Mouse (Mus musculus): ENCODE measurements at regions not wholly inside any gene's neighbourhood (a gene's known extent, or its start where the extent isn't known, plus 50 kb on each side); places are given as distances from the start of the nearest gene placed in this dataset.
A peak's percentile ranks its signal among the peaks of the same experiment; 100 is the strongest.
"Not testable (repeated sequence)": the region's sequence is repeated elsewhere in the genome, so short reads cannot be mapped to it uniquely, and the experiment has no call there.

DNA sequence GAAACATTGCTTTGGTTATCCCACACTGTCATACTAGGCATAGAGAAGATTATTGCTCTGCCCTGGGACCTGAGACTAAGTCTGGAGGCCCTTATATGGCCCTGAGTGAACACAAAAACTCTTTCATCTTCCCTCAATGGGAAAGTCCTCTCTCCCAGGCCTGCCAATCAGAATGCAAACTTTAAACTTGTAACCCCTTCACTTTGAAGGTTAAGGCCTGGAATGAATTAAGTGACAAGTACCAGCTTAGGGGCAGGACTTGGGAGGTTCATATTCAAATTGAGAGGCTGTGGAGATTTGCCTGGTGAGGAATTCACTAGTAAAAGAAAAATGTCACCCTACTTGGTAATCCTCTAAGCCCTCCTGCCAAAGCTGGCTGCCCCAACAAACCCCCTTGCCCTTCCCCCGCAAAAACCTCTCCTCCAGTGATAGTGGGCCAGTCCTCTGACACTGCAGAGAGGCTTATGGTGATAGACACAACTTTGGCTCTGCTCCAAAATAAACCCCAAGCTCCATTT lies 120.4 kb upstream of the Thpo start:
- no peak for ATAC-seq

GRCm38 (mm10) chr16:20838151-20838550 lies 103.8 kb upstream of the Thpo start:
- no peak for ATAC-seq

DNA sequence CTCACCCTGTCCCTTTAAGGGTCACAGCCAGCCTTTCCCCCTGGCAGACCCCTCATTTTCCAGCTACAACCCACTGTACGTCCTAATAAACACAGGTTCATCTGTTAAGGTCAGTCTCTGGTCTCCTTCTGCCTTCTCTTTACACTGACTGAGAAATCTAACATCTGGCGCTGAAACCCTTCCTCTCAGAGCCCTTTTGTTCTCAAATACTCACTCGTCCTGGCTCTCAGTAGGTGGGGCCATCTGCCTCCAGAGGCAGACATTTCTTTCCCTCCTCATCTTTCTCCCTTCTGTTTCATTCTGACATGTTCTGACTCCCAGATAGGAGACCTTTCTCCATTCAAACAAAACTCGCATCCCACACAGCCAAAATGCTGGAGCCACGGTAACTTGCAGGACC lies 102.6 kb upstream of the Thpo start:
- ATAC-seq = no peak

DNA sequence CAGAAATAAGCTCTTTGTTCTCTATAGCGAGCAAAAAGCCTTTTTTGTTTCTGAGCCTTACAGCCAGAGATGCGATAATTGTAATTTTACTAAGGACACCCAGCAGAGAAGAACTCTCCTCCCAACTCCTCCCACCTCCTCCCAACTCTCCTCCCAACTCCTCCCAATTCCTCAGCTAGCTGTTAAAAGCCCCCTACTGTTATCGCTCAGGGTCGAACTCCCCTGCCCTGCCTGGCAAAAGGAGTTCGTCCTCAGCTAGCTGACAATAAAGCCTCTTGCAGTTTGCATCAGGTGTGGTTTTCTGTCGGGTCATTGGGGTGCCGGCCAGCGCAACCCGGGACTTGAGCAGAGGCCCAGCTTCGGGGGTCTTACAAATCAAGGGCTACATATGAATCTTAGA lies 99.5 kb upstream of the Thpo start:
- ATAC-seq = not testable (repeated sequence)

DNA sequence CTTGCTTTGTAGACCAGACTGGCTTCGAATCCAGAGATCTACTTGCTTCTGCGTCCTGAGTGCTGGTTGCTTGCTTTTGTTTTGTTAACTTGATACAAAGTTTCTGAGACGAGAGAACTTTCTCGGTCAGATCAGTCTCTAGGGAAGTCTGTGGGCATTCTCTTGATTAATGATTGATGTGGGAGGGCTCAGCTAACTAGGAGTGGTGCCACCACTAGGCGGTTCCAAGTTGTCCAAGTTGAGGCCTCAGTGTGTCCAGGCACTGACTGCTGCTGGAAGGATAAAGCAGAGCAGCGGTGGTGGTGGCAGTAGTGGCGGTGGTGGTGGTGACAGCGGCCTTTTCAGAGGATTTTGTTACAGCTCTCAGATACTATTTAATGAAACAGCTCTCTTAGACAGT lies 99.0 kb upstream of the Thpo start:
- ATAC-seq = no peak

- peak; percentile 86 for ATAC-seq
Observed at GRCm38 (mm10) chr16:20829732-20830435, 95.6 kb upstream of the Thpo start.

GRCm38 (mm10) chr16:20828996-20829731 lies 94.9 kb upstream of the Thpo start:
- no peak for ATAC-seq

DNA sequence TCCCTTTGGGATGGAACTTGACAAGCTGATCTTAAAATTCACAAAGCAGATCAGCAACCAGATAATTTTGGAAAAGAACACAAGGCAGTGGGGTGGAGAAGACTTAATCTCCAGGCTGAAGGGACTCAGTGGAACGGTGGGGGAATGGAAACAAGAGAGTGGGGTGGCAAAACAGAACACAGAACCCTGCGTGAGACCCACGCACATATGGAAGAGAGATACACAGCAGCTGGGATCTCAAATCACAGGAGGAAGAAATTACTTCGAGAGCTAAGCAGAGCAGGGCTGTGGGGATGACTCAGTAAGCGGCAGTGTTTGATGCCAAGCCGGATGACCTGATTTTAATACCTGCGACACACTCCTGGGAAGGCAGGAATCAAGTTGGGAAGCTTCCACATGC lies 89.9 kb upstream of the Thpo start:
- no peak for ATAC-seq

- no peak for ATAC-seq
Observed at GRCm38 (mm10) chr16:20820939-20821338, 86.6 kb upstream of the Thpo start.

DNA sequence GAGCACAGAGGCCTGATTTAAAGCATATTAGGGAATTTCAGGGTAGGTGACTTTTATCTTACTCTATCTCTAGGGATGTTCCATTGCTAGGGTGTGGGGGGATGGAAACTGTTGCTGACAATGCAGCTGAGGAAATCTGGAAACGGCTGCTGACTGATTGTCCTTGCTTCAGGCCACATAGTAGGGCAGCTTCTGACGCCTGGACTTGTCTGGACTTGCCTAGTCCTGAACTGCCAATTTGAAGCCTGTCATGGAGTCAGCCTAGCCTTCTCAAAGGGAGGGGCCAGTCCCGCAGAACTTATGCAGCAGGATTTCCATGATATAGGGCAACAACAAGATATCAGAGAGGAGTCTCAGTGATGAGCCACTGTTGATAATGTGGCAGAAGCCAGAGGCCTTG lies 85.3 kb upstream of the Thpo start:
- ATAC-seq = no peak

- no peak for ATAC-seq
Observed at GRCm38 (mm10) chr16:20818711-20819189, 84.4 kb upstream of the Thpo start.

- no peak for ATAC-seq
Observed at GRCm38 (mm10) chr16:20814976-20815375, 80.7 kb upstream of the Thpo start.

- no peak for ATAC-seq
Observed at GRCm38 (mm10) chr16:20814240-20814639, 79.9 kb upstream of the Thpo start.

GRCm38 (mm10) chr16:20812025-20812424 lies 77.7 kb upstream of the Thpo start:
- peak; percentile 67 for ATAC-seq

GRCm38 (mm10) chr16:20810322-20810721 lies 76.0 kb upstream of the Thpo start:
- no peak for ATAC-seq

GRCm38 (mm10) chr16:20808263-20808662 lies 74.0 kb upstream of the Thpo start:
- no peak for ATAC-seq

DNA sequence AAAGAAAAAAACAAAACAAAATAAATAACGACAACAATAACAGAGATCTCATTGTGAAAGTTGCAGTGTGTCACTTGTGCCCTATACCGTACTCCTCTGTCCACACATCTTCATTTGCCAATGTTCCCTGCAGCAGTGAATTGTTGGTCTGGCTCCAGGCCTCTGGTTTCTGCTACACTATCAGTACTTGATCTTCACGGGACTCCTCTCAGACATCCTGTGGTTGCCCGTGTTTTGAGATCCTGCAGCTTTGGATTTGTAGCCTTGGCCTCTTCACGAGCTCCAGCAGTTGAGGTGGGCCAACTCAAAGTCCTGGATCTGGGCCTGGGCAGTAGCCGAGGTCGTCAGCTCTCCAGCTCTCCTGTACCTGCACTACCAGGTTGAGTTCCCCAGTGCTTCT lies 72.4 kb upstream of the Thpo start:
- ATAC-seq = no peak

DNA sequence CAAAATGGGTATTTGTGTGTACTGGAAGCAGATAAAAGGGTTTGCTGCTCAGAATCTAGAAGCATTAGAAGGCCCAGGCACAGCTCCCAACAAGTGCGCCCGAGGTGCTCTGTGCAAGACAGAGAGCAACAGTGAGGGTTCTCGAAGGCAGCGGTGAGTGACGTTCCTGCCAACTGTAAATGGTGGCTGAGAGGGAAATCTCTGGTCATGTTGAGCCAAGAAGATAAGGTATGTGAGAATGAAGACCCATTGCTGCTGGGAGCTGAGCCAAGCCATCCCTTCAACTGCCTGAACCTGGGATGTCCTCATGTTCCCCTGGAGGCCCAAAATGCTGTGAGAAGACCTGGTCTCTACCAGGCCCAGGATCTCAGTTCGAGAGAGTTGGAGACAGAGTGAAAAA lies 71.5 kb upstream of the Thpo start:
- no peak for ATAC-seq

GRCm38 (mm10) chr16:20805086-20805485 lies 70.8 kb upstream of the Thpo start:
- ATAC-seq = no peak

DNA sequence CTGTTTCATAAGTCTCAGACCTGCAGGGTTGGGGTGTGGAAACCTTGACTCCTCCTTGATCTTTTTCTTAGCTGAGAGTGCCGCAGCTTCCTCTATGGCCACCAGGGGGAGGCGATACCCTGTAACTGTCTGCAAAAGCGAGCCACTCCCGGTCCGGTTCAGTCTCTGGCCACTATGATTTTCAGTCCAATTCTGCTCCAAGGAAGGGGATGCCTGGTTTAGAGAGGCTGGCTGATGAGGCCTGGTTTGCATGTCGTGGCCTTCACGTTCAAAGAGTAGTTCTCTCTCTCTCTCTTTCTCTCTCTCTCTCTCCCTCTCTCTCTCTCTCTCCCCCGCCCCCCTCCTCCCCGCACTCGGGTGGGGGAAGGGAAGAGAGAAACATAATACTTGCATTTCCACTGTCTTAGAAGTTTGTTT lies 70.3 kb upstream of the Thpo start:
- ATAC-seq = peak; percentile 95

GRCm38 (mm10) chr16:20803278-20803930 lies 69.1 kb upstream of the Thpo start:
- no peak for ATAC-seq

DNA sequence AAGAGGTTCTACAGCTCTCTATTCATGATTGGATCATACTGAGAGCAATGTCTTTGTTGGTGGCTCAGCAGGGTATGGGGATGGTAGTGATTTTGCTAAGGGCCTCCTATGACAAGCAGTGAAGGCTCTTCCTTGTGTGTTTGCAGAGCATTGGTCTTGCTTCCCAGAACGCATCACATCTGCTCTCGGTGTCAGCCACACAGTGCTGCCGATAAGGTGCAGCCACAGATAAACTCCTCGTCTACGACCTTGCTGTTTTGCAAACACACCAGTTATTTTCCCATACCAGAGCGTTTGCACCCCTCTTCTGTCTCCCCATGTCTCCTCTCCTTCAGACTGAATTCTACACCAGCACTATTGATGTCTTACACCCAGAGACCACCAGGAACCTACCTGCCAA lies 68.4 kb upstream of the Thpo start:
- ATAC-seq = no peak

GRCm38 (mm10) chr16:20800038-20800437 lies 65.7 kb upstream of the Thpo start:
- no peak for ATAC-seq

- ATAC-seq = no peak
Observed at GRCm38 (mm10) chr16:20798115-20798514, 63.8 kb upstream of the Thpo start.

Measured in CD4-positive, CD25-positive, alpha-beta regulatory T cell, adult 4 months (primary cell).